Mouse (Mus musculus): ENCODE measurements around the gene Trpc4ap. TPM values are rescaled to one million over a fixed set of nuclear protein-coding genes. Genes with fewer than 3 reads are reported as not detected.
"Not testable (repeated sequence)": the region's sequence is repeated elsewhere in the genome, so short reads cannot be mapped to it uniquely, and the experiment has no call there.

Trpc4ap gene
- total and polyA plus RNA-seq, 3 experiments, result 60.4 to 187 (median 161) TPM

GRCm38 (mm10) chr2:155606360-155606759 lies 85.8 kb downstream of the Trpc4ap start:
- Histone ChIP-seq H3K27ac (ENCODE audit: control insufficient read depth, low read depth, low read length) (no peak overlapping the region), H3K36me3 (ENCODE audit: control insufficient read depth in 1 of 2, insufficient read depth in 2 of 2, low read length in 2 of 2) (peaks cover 0 to 16% of the 10 kb centered on the region in 2 experiments; a peak in 2 of 4 replicates), H3K27me3 (ENCODE audit: control insufficient read depth in 1 of 2, insufficient read depth in 2 of 2, low read length in 2 of 2) (no peaks in the 10 kb centered on the region), H3K79me2 (ENCODE audit: control insufficient read depth, insufficient read depth, low read length, poor library complexity) (no peaks in the 10 kb centered on the region), H3K4me3 (ENCODE audit: control insufficient read depth in 1 of 2, insufficient read depth in 1 of 2, low read depth in 2 of 2, low read length in 2 of 2) (no peak overlapping the region), H3K9ac (ENCODE audit: control insufficient read depth, low read depth, low read length, poor library complexity, severe bottlenecking) (no peak overlapping the region), H3K9me3 (replicated peaks; ENCODE audit: insufficient read depth, low read length) (no peaks in the 10 kb centered on the region), H3K4me1 (ENCODE audit: control insufficient read depth in 1 of 2, insufficient read depth in 2 of 2, low read length in 2 of 2) (peaks cover 12 to 18% of the 10 kb centered on the region in 2 experiments)
- no peak for DNase-seq (ENCODE audit: low read depth, low spot score)
- TF ChIP-seq GATA1 (IDR thresholded peaks at IDR 0.05; ENCODE audit: low read depth, low read length), result no peak

- H3K79me2 ChIP-seq (ENCODE audit: control insufficient read depth, insufficient read depth, low read length, poor library complexity); DNase-seq (ENCODE audit: low read depth, low spot score); H3K27me3 ChIP-seq (ENCODE audit: control insufficient read depth in 1 of 2, insufficient read depth in 2 of 2, low read length in 2 of 2); H3K9me3 ChIP-seq (replicated peaks; ENCODE audit: insufficient read depth, low read length): not testable (repeated sequence)
- Histone ChIP-seq H3K36me3 (ENCODE audit: control insufficient read depth in 1 of 2, insufficient read depth in 2 of 2, low read length in 2 of 2) (peaks cover 0 to 16% of the 10 kb centered on the region in 2 experiments; a peak in 2 of 4 replicates), H3K9ac (ENCODE audit: control insufficient read depth, low read depth, low read length, poor library complexity, severe bottlenecking) (peak overlapping the region; percentile 66), H3K4me3 (ENCODE audit: control insufficient read depth in 1 of 2, insufficient read depth in 1 of 2, low read depth in 2 of 2, low read length in 2 of 2) (peak overlapping the region; percentile 40 to 49), H3K27ac (ENCODE audit: control insufficient read depth, low read depth, low read length) (peak overlapping the region; percentile 82), H3K4me1 (ENCODE audit: control insufficient read depth in 1 of 2, insufficient read depth in 2 of 2, low read length in 2 of 2) (peaks cover 12 to 18% of the 10 kb centered on the region in 2 experiments)
- 0 out of 2 replicates have a peak, but pooled peaks have one; percentile 10 for TF ChIP-seq MXI1 (IDR thresholded peaks at IDR 0.05; ENCODE audit: low read depth, low read length)
- peak; percentile 3; the same call in 1 of the 2 replicates for TF ChIP-seq SIN3A (IDR thresholded peaks at IDR 0.05; ENCODE audit: low read length)
Observed at GRCm38 (mm10) chr2:155605236-155605589, 87.0 kb downstream of the Trpc4ap start.

- H3K27ac ChIP-seq (ENCODE audit: control insufficient read depth, low read depth, low read length), result peak overlapping the region; percentile 82
- H3K36me3 ChIP-seq (ENCODE audit: control insufficient read depth in 1 of 2, insufficient read depth in 2 of 2, low read length in 2 of 2), result peaks cover 0 to 16% of the 10 kb centered on the region in 2 experiments; a peak in 2 of 4 replicates
- H3K9me3 ChIP-seq (replicated peaks; ENCODE audit: insufficient read depth, low read length), result no peaks in the 10 kb centered on the region
- H3K27me3 ChIP-seq (ENCODE audit: control insufficient read depth in 1 of 2, insufficient read depth in 2 of 2, low read length in 2 of 2), result no peaks in the 10 kb centered on the region
- H3K79me2 ChIP-seq (ENCODE audit: control insufficient read depth, insufficient read depth, low read length, poor library complexity), result no peaks in the 10 kb centered on the region
- H3K4me3 ChIP-seq (ENCODE audit: control insufficient read depth in 1 of 2, insufficient read depth in 1 of 2, low read depth in 2 of 2, low read length in 2 of 2), result peak overlapping the region; percentile 40 to 49
- peak overlapping the region; percentile 66 for H3K9ac ChIP-seq (ENCODE audit: control insufficient read depth, low read depth, low read length, poor library complexity, severe bottlenecking)
- peak; percentile 58 for DNase-seq (ENCODE audit: low read depth, low spot score)
- peaks cover 12 to 18% of the 10 kb centered on the region in 2 experiments for H3K4me1 ChIP-seq (ENCODE audit: control insufficient read depth in 1 of 2, insufficient read depth in 2 of 2, low read length in 2 of 2)
- TF ChIP-seq TBP (IDR thresholded peaks at IDR 0.05; ENCODE audit: low read depth, low read length) (no peak), USF1 (IDR thresholded peaks at IDR 0.05; ENCODE audit: low read depth, low read length) (peak; percentile 6; the same call in 1 of the 2 replicates), BHLHE40 (IDR thresholded peaks at IDR 0.05; ENCODE audit: borderline replicate concordance, low read depth, low read length) (0 out of 2 replicates have a peak, but pooled peaks have one; percentile 7), GATA1 (IDR thresholded peaks at IDR 0.05; ENCODE audit: low read depth, low read length) (peak; percentile 65), ZC3H11A (IDR thresholded peaks at IDR 0.05; ENCODE audit: low read depth, low read length) (no peak), RCOR1 (IDR thresholded peaks at IDR 0.05; ENCODE audit: low read depth, low read length) (peak; percentile 61), HCFC1 (IDR thresholded peaks at IDR 0.05; ENCODE audit: low read depth, low read length) (no peak), MXI1 (IDR thresholded peaks at IDR 0.05; ENCODE audit: low read depth, low read length) (peak; percentile 39; the same call in 1 of the 2 replicates), MEF2A (IDR thresholded peaks at IDR 0.05; ENCODE audit: extremely low read depth, insufficient replicate concordance, low read depth, low read length, poor library complexity, severe bottlenecking) (peak; percentile 96; the same call in 1 of the 2 replicates), MYC (IDR thresholded peaks at IDR 0.05; ENCODE audit: low read depth, low read length) (no peak), NELFE (IDR thresholded peaks at IDR 0.05; ENCODE audit: low read depth, low read length) (no peak), SIN3A (IDR thresholded peaks at IDR 0.05; ENCODE audit: low read length) (peak; percentile 68), ELF1 (IDR thresholded peaks at IDR 0.05; ENCODE audit: low read depth, low read length) (no peak), ETS1 (IDR thresholded peaks at IDR 0.05; ENCODE audit: low read depth, low read length) (peak; percentile 79), ZMIZ1 (IDR thresholded peaks at IDR 0.05; ENCODE audit: low read depth, low read length) (0 out of 2 replicates have a peak, but pooled peaks have one; percentile 52), MAFK (IDR thresholded peaks at IDR 0.05; ENCODE audit: borderline replicate concordance, low read depth, low read length) (no peak), MAZ (IDR thresholded peaks at IDR 0.05; ENCODE audit: low read depth, low read length) (0 out of 2 replicates have a peak, but pooled peaks have one; percentile 46), EP300 (IDR thresholded peaks at IDR 0.05; ENCODE audit: low read depth in 1 of 2, low read length in 2 of 2) (peak; percentile 87 to 89), TAL1 (IDR thresholded peaks at IDR 0.05; ENCODE audit: low read length) (no peak), POLR2A (IDR thresholded peaks at IDR 0.05; ENCODE audit: control insufficient read depth in 1 of 2, insufficient read depth in 1 of 2, low read depth in 1 of 2, low read length in 2 of 2, poor library complexity in 1 of 2) (0 out of 4 replicates have a peak, but pooled peaks of 1 of the 2 experiments have one; percentile 31), CHD1 (IDR thresholded peaks at IDR 0.05; ENCODE audit: low read depth, low read length) (no peak), E2F4 (IDR thresholded peaks at IDR 0.05; ENCODE audit: borderline replicate concordance, low read depth, low read length) (no peak), TCF12 (IDR thresholded peaks at IDR 0.05; ENCODE audit: low read depth, low read length) (peak; percentile 73; the same call in 1 of the 2 replicates)
Observed at GRCm38 (mm10) chr2:155604560-155605235, 87.5 kb downstream of the Trpc4ap start.
